Mouse (Mus musculus): ENCODE measurements around the gene Mpi.

Gene Mpi

GRCm38 (mm10) chr9:57552139-57552887, at the start of gene Mpi:
Gene Mpi, minus strand, starts transcription at chr9:57552763.
- peak; percentile 66 for DNase-seq (ENCODE audit: low spot score)

DNA sequence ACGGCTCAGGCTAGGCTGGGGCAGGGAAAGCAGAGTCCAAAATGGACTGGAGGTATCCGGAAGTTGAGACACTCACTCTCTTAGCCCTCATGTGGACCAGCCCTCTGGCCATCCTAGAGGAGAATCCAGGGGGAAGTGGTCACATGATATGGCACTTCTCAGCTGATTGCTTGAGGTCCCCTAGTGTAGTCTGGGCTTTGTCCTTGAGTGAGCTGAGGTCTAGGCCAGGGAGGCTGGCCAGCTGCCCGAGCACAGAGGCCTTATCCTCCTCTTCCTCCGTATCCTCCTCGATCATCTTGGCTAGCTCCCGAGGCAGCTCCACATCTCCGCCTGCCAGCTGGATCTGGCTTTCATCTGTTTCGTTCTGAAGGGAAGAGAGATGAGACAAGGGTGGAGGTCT, 49.5 kb upstream of the Mpi start:
- no peak for DNase-seq (ENCODE audit: low spot score)

- DNase-seq (ENCODE audit: low spot score), result no peak
These were observed 48.8 kb upstream of the Mpi start for GRCm38 (mm10) chr9:57601353-57601706.

GRCm38 (mm10) chr9:57600620-57601352, 48.2 kb upstream of the Mpi start:
- no peak for DNase-seq (ENCODE audit: low spot score)

DNA sequence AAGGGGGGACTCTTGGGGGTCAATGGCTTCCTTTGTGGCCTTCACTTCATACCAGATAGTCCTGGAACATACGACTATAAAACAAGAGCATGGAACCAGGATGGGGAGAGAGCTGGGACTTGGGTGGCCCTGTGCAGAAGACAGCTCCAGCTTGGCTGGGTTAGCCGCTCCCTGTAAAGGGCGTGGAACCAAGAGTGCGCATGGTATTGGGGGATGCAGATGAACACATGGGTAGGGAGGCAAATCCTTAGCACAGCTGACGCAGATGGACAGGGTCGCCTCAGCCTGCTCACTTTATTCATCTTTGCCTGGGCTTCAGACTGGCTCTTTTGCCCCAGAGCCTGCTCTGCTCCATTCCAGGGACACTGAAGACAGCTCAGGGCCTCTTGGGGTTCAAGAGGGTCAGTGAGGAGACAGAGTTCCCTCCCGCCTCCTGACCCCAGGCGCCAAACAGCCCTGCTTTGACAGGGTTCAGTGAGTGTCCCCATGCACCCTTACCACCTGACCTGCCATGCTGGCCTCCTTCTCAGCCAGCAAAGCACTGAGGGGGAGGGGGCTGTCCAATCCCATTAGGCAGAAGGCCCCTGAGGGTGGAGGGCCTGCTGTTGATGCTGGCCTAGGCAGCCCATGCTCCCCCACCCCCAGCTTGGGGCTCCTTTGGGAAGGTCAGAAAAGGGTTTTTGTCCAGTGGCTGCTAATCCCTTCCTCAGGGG, 46.4 kb upstream of the Mpi start:
- DNase-seq (ENCODE audit: low spot score), result no peak

GRCm38 (mm10) chr9:57597929-57598382, 45.4 kb upstream of the Mpi start:
- no peak for DNase-seq (ENCODE audit: low spot score)

GRCm38 (mm10) chr9:57597265-57597664, 44.7 kb upstream of the Mpi start:
- DNase-seq (ENCODE audit: low spot score), result no peak

DNA sequence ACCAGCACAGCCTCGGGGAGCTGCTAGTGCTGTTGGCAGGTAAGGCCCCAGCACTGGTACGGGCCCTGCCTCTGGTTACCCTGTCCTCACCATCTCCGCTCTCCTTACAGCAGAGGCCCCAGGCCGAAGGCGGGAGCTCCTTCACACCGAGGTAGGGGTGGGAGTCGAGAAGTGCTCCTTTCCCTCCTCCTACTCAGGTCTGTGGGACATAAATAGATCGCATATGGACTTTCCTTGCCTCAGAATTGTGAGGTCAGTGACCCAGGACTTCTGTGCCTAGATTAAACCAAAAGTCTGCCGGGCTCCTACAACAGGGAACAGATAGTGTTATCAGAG, 41.6 kb upstream of the Mpi start:
- no peak for DNase-seq (ENCODE audit: low spot score)

DNA sequence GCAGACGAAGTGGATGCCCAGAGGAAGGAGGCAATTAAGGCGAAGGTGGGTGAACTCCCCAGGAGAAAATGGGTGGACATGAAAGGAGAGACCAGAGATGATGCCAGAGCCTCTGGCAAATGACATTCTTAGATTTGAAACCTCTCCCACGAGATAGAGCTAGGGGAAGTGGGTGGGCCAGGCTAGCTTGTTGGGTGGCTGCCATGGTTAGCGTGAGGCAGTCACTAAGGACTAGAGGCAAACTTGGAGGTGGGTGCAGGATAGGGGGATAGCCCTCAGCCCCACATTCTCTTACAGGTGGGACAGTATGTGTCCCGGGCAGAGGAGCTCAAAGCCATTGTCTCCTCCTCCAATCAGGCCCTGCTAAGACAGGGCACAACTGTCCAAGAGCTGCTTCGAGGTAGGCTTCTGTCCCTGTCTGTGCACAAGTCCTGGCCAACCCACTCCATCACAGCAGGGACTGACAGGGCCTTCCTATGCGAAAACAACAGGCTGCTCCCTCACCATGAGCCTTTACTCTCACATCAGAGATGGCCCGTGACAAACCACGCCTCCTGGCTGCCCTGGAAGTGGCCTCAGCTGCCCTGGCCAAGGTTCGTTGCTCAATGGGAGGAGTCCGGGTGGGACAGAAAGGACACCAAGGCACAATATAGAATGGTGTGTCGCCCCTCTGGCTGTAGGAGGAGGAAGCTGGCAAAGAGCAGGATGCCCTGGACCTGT, 41.1 kb upstream of the Mpi start:
- DNase-seq (ENCODE audit: low spot score), result peak; percentile 22

- no peak for DNase-seq (ENCODE audit: low spot score)
These were observed 38.2 kb upstream of the Mpi start for GRCm38 (mm10) chr9:57590726-57591125.

- peak; percentile 84 for DNase-seq (ENCODE audit: low spot score)
These were observed 36.9 kb upstream of the Mpi start, which contains the start of gene Ulk3 for GRCm38 (mm10) chr9:57589224-57590126. Gene Ulk3, plus strand, starts transcription at chr9:57589452.

DNA sequence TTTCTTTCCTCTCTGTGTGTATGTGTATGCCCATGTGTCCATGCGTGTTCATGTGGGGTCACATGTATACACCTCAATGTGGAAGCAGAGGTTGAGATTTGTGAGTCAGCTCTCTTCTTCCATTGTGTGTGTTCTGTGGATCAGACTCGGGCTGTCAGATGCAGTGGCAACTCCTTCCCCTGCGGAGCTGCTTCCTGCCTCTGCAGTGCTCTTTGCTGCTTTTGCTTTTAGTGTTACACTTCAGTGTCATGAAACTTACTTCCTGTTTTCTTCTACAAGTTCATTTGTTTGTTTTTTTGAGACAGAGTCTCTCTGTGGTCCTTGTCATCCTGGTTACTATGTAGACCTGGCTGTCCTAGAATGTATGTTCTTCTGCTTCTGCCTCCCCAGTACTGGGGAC, 32.4 kb upstream of the Mpi start:
- no peak for DNase-seq (ENCODE audit: low spot score)

DNA sequence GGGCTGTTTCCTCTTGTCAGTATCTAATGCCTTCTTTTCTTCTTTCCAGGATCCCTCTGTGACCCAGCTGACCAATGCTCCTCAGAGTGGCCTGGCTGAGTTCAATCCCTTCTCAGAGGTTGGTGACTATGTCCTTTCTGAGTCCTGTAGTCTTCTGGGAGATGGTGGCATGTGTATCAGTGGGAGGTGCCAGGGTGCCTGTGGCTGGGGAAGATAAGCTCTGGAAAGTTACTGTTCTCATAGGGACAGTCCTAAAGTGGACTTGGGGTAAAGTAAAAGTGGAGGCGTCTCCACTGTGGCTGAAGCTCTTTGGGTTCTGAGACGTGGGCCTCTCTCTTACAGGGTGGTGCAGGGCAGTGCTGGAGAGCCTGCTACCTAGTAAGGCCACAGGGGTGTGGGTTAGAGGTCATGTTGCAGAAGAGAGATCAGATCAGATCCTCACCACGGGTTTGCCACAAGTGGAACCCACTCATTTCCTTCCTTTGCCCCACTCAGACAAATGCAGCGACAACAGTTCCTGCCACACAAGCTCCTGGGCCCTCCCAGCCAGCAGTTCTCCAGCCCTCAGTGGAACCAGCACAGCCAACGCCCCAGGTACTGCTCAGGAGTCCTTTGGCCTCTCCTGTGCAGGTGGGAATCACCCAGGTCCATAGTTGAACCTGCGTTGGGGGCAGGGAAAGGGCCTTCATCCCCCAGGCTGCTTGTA, 24.7 kb upstream of the Mpi start:
- DNase-seq (ENCODE audit: low spot score), result no peak

- DNase-seq (ENCODE audit: low spot score), result no peak
These were observed 23.0 kb upstream of the Mpi start for GRCm38 (mm10) chr9:57575577-57575976.

DNA sequence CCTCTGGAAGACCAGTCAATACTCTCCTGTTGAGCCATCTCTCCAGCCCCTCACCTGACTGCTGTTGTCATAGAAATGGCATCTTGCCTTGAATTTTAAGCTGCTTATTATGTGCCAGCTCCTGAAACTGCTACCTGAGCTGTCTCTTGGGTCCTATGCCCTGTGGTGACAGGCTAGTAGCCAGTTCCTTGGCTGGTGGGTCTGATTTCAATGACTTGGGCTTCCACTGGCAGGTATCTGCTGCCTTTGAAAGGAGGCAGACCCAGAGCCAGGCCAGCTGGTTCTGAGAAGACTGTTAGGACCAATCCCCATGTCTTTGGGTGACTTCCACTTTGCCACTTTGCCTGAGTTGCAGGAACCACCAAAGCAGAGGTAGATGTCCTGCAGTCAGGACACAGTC, 21.8 kb upstream of the Mpi start:
- no peak for DNase-seq (ENCODE audit: low spot score)

- no peak for DNase-seq (ENCODE audit: low spot score)
These were observed 15.9 kb upstream of the Mpi start for GRCm38 (mm10) chr9:57568500-57568899.

DNA sequence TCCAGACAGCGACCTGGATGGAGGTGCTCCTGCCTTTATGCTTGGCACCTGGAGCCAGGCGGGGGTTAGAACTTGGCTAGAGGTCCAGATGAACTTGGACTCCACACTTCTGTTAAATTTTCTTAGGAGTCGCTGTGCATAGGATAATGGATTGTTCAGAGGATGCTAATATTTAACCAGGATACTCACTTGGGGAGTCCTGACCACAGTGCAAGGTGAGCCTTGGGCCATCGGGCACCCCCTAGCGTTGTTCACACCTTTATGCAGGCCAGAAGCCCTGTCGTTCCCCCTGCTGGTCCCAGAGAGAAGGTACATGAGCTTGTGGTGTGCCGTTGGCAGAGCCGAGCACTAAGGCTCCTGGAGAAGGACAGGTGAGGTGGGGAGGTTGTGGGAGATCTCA, 14.3 kb upstream of the Mpi start:
- no peak for DNase-seq (ENCODE audit: low spot score)

- no peak for DNase-seq (ENCODE audit: low spot score)
These were observed 13.2 kb upstream of the Mpi start for GRCm38 (mm10) chr9:57565741-57566221.

DNA sequence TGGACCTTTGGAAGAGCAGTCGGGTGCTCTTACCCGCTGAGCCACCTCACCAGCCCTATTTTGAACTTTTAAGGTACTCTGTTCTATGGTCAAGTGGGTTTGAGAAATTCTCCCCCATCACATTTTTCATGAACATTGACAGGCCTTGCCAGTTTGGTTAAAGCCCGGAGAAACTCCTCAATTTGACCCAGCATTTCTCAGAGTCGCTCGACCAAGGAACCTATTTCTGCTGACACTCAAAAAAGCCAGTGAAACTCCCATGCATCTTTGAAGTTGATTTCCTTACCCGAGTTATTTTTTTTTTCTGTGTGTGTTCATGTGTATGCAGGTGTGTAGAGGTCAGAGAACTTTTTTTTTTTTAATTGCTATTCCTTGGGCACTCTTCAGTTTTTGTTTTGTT, 12.0 kb upstream of the Mpi start:
- DNase-seq (ENCODE audit: low spot score), result no peak

DNA sequence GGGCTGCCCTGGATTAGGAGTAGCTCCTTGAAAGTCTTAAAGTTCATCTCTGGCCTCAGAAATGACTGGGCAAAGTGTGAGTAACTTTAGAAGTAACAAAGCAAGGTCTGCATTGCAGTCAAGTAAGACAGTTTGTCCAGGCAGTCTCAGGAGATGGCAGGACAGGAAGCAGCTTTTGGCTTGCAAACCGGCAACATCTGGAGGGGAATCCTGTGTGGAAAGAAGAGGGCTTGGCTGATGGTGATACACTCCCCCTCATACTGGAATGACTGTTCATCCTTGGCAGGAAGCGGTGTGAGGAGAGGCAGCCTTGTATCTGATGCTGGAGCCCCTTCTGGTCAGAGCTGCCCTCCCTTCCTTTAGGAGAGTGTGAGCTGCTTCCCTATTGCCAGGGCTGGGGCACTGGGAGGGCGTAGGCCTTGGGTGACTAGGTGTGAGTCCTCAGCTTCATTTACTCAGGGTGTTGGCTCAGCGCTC, 10.4 kb upstream of the Mpi start:
- peak; percentile 50 for DNase-seq (ENCODE audit: low spot score)
